Mouse (Mus musculus): Measurements from ENCODE around the gene Psme1. TPM values are rescaled to one million over a fixed set of nuclear protein-coding genes. Genes with fewer than 3 reads are reported as not detected.

Psme1 gene
- 206 and 216 TPM in 2 replicates for polyA plus RNA-seq (2015; fragmentation: Nextera tagmentation; extraction: Ambion mirVana)

DNA sequence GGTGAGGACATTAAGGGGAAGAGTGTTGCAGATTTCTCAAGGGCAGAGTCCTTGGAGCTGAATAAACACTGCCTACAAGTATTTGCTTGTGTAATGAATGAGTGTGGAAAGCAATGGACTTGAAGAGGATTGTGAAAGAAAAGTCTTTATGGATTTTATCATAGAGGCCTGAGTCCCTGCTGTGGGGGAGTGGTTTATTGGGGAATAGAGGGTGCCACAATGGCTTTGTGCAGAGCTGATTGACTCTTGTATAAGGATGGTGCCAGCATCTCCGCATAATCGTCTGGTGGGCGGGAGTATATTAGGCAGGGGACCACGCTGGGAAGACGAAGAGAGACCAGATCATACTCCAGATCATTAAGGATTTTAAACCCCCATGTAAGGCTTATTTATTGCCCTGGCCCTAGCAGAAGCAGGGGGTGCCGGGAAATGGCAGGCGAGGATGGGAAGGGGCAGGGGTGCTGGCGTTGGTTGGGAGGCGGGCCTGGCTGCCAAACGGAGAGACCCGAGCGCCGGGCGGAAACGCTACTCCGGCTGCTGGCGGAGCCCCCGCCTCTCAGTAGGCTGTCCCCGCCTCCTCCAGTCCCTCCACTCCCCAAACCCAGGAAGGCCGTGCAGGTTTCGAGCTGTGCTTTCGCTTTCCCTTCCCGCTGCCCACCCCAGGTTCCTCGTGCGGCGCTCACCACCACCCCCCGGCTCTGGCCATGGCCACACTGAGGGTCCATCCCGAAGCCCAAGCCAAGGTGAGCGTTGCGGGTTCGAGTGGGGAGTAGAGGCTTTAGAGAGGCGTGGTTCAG, at the start of gene Psme1:
Gene Psme1 (plus strand): TSS at position 253 of the 797 bp plus-strand sequence.
- Histone ChIP-seq H3K27me3 (no peaks in the 10 kb centered on the region), H3K4me1 (replicated peaks) (peaks cover 39% of the 10 kb centered on the region), H3K4me2 (peak within 1 kb of the TSS; percentile 78), H3K36me3 (peaks cover 20% of the 10 kb centered on the region), H3K4me3 (peak within 1 kb of the TSS; percentile 79), H3K9ac (peak within 1 kb of the TSS; percentile 88), H3K27ac (peak within 1 kb of the TSS; percentile 98), H3K9me3 (replicated peaks) (no peaks in the 10 kb centered on the region)
- peak; percentile 84 for ATAC-seq (replicated peaks; ENCODE audit: insufficient number of reproducible peaks, insufficient read depth, low FRiP score, low read depth)
- WGBS: under 1% methylated on average over 32 of the region's 32 CpGs

GRCm38 (mm10) chr14:55536116-55536745, 41.7 kb upstream of the Psme1 start:
- Histone ChIP-seq H3K4me3 (no peak overlapping the region), H3K36me3 (no peaks in the 10 kb centered on the region), H3K4me2 (no peak overlapping the region), H3K9ac (no peak overlapping the region), H3K27ac (no peak overlapping the region), H3K27me3 (no peaks in the 10 kb centered on the region), H3K4me1 (replicated peaks) (peaks cover 10% of the 10 kb centered on the region), H3K9me3 (replicated peaks) (no peaks in the 10 kb centered on the region)
- ATAC-seq (replicated peaks; ENCODE audit: insufficient number of reproducible peaks, insufficient read depth, low FRiP score, low read depth): no peak
- WGBS: 43% methylated on average over 6 of the region's 6 CpGs

- ATAC-seq (replicated peaks; ENCODE audit: insufficient number of reproducible peaks, insufficient read depth, low FRiP score, low read depth): peak; percentile 92
- WGBS: 1% methylated on average over 32 of the region's 32 CpGs
- H3K36me3 ChIP-seq: peaks cover 18% of the 10 kb centered on the region; the same call in 1 of the 2 replicates
- peak within 1 kb of the TSS; percentile 78 for H3K4me2 ChIP-seq
- peaks cover 16% of the 10 kb centered on the region for H3K4me1 ChIP-seq (replicated peaks)
- H3K27ac ChIP-seq: peak within 1 kb of the TSS; percentile 88
- H3K9me3 ChIP-seq (replicated peaks): no peaks in the 10 kb centered on the region
- peak within 1 kb of the TSS; percentile 62 for H3K4me3 ChIP-seq
- H3K27me3 ChIP-seq: no peaks in the 10 kb centered on the region
- peak within 1 kb of the TSS; percentile 73 for H3K9ac ChIP-seq
Measured at GRCm38 (mm10) chr14:55540067-55540786, 37.7 kb upstream of the Psme1 start, which contains the start of gene Pck2. TSS of gene Pck2 (plus strand) at chr14:55540266.

GRCm38 (mm10) chr14:55540787-55541321, 37.1 kb upstream of the Psme1 start:
- Histone ChIP-seq H3K27ac (peak overlapping the region; percentile 88), H3K27me3 (no peaks in the 10 kb centered on the region), H3K9me3 (replicated peaks) (no peaks in the 10 kb centered on the region), H3K4me3 (peak overlapping the region; percentile 62), H3K36me3 (peaks cover 23% of the 10 kb centered on the region; the same call in 1 of the 2 replicates), H3K4me2 (peak overlapping the region; percentile 78), H3K9ac (peak overlapping the region; percentile 73), H3K4me1 (replicated peaks) (peaks cover 16% of the 10 kb centered on the region)
- peak; percentile 61 for ATAC-seq (replicated peaks; ENCODE audit: insufficient number of reproducible peaks, insufficient read depth, low FRiP score, low read depth)
- 5% methylated on average over 10 of the region's 10 CpGs for WGBS

DNA sequence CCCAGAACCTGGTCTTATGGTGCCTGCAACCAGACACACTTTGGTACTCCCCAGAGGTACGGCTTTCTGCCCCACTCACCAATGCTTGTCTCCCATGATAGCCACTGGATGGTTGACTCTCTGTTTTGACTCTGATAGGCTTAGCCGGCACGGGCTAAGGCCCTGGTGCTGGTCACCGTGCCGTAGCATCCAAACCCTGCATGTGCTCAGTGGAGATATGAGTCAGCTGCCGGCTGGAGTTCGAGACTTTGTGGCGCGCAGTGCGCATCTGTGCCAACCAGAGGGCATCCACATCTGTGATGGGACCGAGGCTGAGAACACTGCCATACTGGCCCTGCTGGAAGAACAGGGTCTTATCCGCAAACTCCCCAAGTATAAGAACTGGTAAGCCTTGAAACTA, 35.7 kb upstream of the Psme1 start:
- no peak overlapping the region for H3K4me2 ChIP-seq
- H3K9me3 ChIP-seq (replicated peaks): no peaks in the 10 kb centered on the region
- ATAC-seq (replicated peaks; ENCODE audit: insufficient number of reproducible peaks, insufficient read depth, low FRiP score, low read depth): no peak
- no peak overlapping the region for H3K9ac ChIP-seq
- H3K4me1 ChIP-seq (replicated peaks): peaks cover 16% of the 10 kb centered on the region
- H3K27ac ChIP-seq: no peak overlapping the region
- no peaks in the 10 kb centered on the region for H3K27me3 ChIP-seq
- WGBS: 94% methylated on average over 12 of the region's 12 CpGs
- H3K4me3 ChIP-seq: no peak overlapping the region
- peaks cover 31% of the 10 kb centered on the region; the same call in 1 of the 2 replicates for H3K36me3 ChIP-seq

- peaks cover 16% of the 10 kb centered on the region for H3K4me1 ChIP-seq (replicated peaks)
- no peaks in the 10 kb centered on the region for H3K27me3 ChIP-seq
- no peak for ATAC-seq (replicated peaks; ENCODE audit: insufficient number of reproducible peaks, insufficient read depth, low FRiP score, low read depth)
- no peak overlapping the region for H3K4me2 ChIP-seq
- H3K9ac ChIP-seq: no peak overlapping the region
- no peak overlapping the region for H3K4me3 ChIP-seq
- 77% methylated on average over 9 of the region's 9 CpGs for WGBS
- no peak overlapping the region for H3K27ac ChIP-seq
- peaks cover 51% of the 10 kb centered on the region for H3K36me3 ChIP-seq
- H3K9me3 ChIP-seq (replicated peaks): no peaks in the 10 kb centered on the region
Measured at GRCm38 (mm10) chr14:55544334-55544733, 33.6 kb upstream of the Psme1 start.

DNA sequence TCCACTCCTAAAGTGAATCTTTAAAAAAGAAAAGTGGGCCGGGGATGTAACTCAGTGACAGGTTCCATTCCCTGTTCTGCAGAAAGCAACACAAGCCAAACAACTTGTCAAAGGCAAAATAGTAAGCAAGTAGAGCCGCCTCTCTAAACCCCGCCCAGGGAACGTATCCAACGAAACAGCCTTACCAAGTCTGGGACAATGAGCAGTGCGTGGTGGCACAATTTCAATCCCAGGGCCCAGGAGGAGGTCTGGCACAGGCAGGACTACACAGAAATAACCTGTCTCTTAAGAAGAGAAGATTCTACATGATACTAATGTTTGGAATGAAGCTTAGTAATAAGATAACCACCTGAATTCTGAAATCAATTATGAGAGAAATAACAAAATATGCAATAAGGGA, 27.7 kb upstream of the Psme1 start:
- Histone ChIP-seq H3K4me3 (no peak overlapping the region), H3K27ac (no peak overlapping the region), H3K36me3 (peaks cover 47% of the 10 kb centered on the region), H3K9me3 (replicated peaks) (no peaks in the 10 kb centered on the region), H3K4me2 (no peak overlapping the region), H3K4me1 (replicated peaks) (no peaks in the 10 kb centered on the region), H3K9ac (no peak overlapping the region), H3K27me3 (no peaks in the 10 kb centered on the region)
- ATAC-seq (replicated peaks; ENCODE audit: insufficient number of reproducible peaks, insufficient read depth, low FRiP score, low read depth): no peak
- WGBS: 88% methylated on average over 6 of the region's 6 CpGs

DNA sequence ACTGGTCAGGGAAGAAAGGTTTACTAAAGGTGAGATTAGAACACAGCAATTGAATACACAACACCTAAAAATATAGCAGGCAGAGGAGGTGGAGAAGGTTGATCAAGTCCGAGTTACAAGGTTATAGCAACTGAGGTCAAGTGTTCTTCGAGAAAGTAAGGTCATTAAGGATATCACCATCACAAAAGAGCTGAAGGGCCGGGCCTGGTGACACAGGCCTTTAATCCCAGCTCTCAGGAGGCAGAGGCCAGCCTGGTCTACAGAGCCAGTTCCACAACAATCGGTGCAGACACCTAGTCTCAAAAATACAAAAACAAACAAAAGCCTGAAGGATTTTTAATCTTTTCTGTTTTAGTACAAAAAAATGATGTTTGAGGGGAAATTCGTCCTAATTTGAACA, 26.6 kb upstream of the Psme1 start:
- Histone ChIP-seq H3K27ac (no peak overlapping the region), H3K9me3 (replicated peaks) (no peaks in the 10 kb centered on the region), H3K4me2 (no peak overlapping the region), H3K27me3 (no peaks in the 10 kb centered on the region), H3K4me1 (replicated peaks) (no peaks in the 10 kb centered on the region), H3K4me3 (no peak overlapping the region), H3K36me3 (peaks cover 37% of the 10 kb centered on the region), H3K9ac (no peak overlapping the region)
- no peak for ATAC-seq (replicated peaks; ENCODE audit: insufficient number of reproducible peaks, insufficient read depth, low FRiP score, low read depth)
- 68% methylated on average over 5 of the region's 5 CpGs for WGBS

- WGBS: 88% methylated on average over 8 of the region's 8 CpGs
Measured at GRCm38 (mm10) chr14:55551794-55552193, 26.1 kb upstream of the Psme1 start.

GRCm38 (mm10) chr14:55554635-55555034, 23.3 kb upstream of the Psme1 start:
- Histone ChIP-seq H3K9me3 (replicated peaks) (no peaks in the 10 kb centered on the region), H3K27ac (no peak overlapping the region), H3K4me3 (no peak overlapping the region), H3K36me3 (peaks cover 12% of the 10 kb centered on the region; the same call in 1 of the 2 replicates), H3K4me2 (no peak overlapping the region), H3K4me1 (replicated peaks) (peaks cover 6% of the 10 kb centered on the region), H3K27me3 (no peaks in the 10 kb centered on the region), H3K9ac (no peak overlapping the region)
- ATAC-seq (replicated peaks; ENCODE audit: insufficient number of reproducible peaks, insufficient read depth, low FRiP score, low read depth): no peak

More at GRCm38 (mm10) chr14:55551794-55552193, 26.1 kb upstream of the Psme1 start:
- Histone ChIP-seq H3K4me1 (replicated peaks) (no peaks in the 10 kb centered on the region; the same call in 1 of the 2 replicates), H3K36me3 (peaks cover 36% of the 10 kb centered on the region), H3K9ac (no peak overlapping the region), H3K27ac (no peak overlapping the region), H3K9me3 (replicated peaks) (no peaks in the 10 kb centered on the region), H3K4me2 (no peak overlapping the region), H3K4me3 (no peak overlapping the region), H3K27me3 (no peaks in the 10 kb centered on the region)
- no peak for ATAC-seq (replicated peaks; ENCODE audit: insufficient number of reproducible peaks, insufficient read depth, low FRiP score, low read depth)

DNA sequence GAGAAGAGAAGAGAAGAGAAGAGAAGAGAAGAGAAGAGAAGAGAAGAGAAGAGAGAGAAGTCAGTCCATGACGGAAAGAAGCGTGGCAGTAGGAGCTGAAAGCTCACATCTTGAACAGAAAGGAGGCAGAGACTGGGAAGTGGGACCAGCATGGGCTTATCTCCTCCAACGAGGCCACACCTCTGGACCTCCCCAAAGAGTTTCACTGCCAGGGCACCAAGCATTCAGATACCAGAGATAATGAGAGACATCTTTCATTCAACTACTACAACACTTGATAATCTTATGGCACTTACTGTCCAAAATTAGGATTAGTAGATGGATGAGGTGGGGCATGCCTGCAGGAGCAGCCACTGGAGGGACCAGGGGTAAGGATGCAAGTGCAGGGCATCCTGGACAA, 22.1 kb upstream of the Psme1 start:
- H3K9ac ChIP-seq: no peak overlapping the region
- H3K4me3 ChIP-seq: no peak overlapping the region
- no peak for ATAC-seq (replicated peaks; ENCODE audit: insufficient number of reproducible peaks, insufficient read depth, low FRiP score, low read depth)
- H3K4me1 ChIP-seq (replicated peaks): peaks cover 6% of the 10 kb centered on the region
- 44% methylated on average over 3 of the region's 3 CpGs for WGBS
- peaks cover under 1% of the 10 kb centered on the region; the same call in 1 of the 2 replicates for H3K36me3 ChIP-seq
- no peaks in the 10 kb centered on the region for H3K27me3 ChIP-seq
- no peaks in the 10 kb centered on the region for H3K9me3 ChIP-seq (replicated peaks)
- no peak overlapping the region for H3K27ac ChIP-seq
- H3K4me2 ChIP-seq: no peak overlapping the region

Measured in heart, embryonic 15.5 days (tissue).